Mouse (Mus musculus) midbrain, postnatal 0 days (tissue): ENCODE results near the gene Cyp2d9. TPM values are rescaled to one million over a fixed set of nuclear protein-coding genes. Genes with fewer than 3 reads are reported as not detected.
"Not testable (repeated sequence)": the region's sequence is repeated elsewhere in the genome, so short reads cannot be mapped to it uniquely, and the experiment has no call there.

Source experiments
- ATAC-seq: fragments of 200-750 bp; cut with Nextera tagmentation; 2 replicates; pipeline ENCODE4 v1.8.0; 2017; ENCODE audit warnings: moderate number of reproducible peaks, mild to moderate bottlenecking, moderate TSS enrichment, moderate library complexity; ENCODE audit not compliant: low FRiP score
- DNase-seq: peaks from one replicate; pipeline ENCODE4 v3.0.0-alpha.2; 2015; ENCODE audit warnings: low spot score
- H3K27ac ChIP-seq: fragments of 300-500 bp; sonication (generic); 2 replicates; pipeline ENCODE4 v1.5.1; 2014; ENCODE audit warnings: low read depth, mild to moderate bottlenecking, low read length, mixed read lengths
- H3K27me3 ChIP-seq: fragments of 300-500 bp; sonication (generic); 2 replicates; pipeline ENCODE4 v1.6.1; 2014; ENCODE audit warnings: low read length, control low read depth, mixed read lengths; ENCODE audit not compliant: insufficient read depth
- H3K36me3 ChIP-seq: fragments of 300-500 bp; sonication (generic); 2 replicates; pipeline ENCODE4 v1.6.1; 2014; ENCODE audit warnings: low read length, control low read depth, mixed read lengths; ENCODE audit not compliant: insufficient read depth
- H3K4me1 ChIP-seq: fragments of 300-500 bp; sonication (generic); 2 replicates; pipeline ENCODE4 v1.6.1; 2014; ENCODE audit warnings: mild to moderate bottlenecking, control low read depth, antibody characterized with exemption, low read length, mixed read lengths; ENCODE audit not compliant: insufficient read depth
- H3K4me2 ChIP-seq: fragments of 300-500 bp; sonication (generic); 2 replicates; pipeline ENCODE4 v1.6.1; 2014; ENCODE audit warnings: low read depth, mild to moderate bottlenecking, low read length, mixed read lengths; ENCODE audit not compliant: poor library complexity, severe bottlenecking
- H3K4me3 ChIP-seq: fragments of 300-500 bp; sonication (generic); 2 replicates; pipeline ENCODE4 v1.5.1; 2014; ENCODE audit warnings: low read depth, mild to moderate bottlenecking, low read length, moderate library complexity
- H3K9ac ChIP-seq: fragments of 300-500 bp; sonication (generic); replicated peaks from 2 replicates; pipeline ENCODE4 v1.6.1; 2014; ENCODE audit warnings: mild to moderate bottlenecking, low read length, moderate library complexity, mixed read lengths; ENCODE audit not compliant: poor library complexity, severe bottlenecking
- H3K9me3 ChIP-seq: fragments of 300-500 bp; sonication (generic); 2 replicates; pipeline ENCODE4 v1.6.1; 2016; ENCODE audit warnings: low read length, control low read depth
- CTCF ChIP-seq: IDR thresholded peaks from 2 replicates; pipeline ENCODE4 v1.5.1; 2016; ENCODE audit warnings: antibody characterized with exemption, mild to moderate bottlenecking
- WGBS: fragments of 180-500 bp; shearing (Covaris S2); extraction: QIAGEN DNeasy Blood & Tissue Kit; methylation state at CpG from one replicate; pipeline ENCODE4 v1.1.7; 2014; 5-methylcytosine and 5-hydroxymethylcytosine counted together
- polyA plus RNA-seq: library from polyadenylated mRNA; unstranded; fragments of >200 nt; fragmentation: Nextera tagmentation; extraction: Ambion mirVana; gene quantifications from 2 replicates; pipeline ENCODE4 v1.2.1, GENCODE M21; 2015
- total RNA-seq: library from RNA; depleted of rRNA; stranded (reverse); fragments of >200 nt; gene quantifications from 2 replicates; pipeline ENCODE4 v1.2.3, GENCODE M21; 2014

The Cyp2d9 gene
- total and polyA plus RNA-seq, 2 experiments from 2014 or later, result not detected

DNA sequence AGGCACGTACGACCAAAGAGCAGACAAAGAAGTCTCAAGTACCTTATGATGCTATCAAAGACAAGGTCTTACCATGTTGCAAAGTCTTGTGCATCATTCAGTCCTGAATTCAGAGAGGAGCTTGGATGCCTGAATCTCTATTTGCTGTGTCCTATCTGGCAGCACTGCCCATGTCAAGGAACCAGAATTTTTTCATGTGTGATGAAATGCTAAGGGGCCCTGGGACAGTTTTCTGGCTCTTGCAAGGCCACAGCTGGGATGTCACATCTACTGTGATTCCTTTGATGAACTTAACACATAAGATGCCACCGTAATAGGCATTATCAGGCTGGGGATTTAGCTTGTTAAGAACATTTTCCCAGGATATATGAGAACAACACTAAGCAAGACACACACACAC lies 1.8 kb downstream of the Cyp2d9 start:
- TF ChIP-seq CTCF, result no peak
- no peak overlapping the region for H3K4me3 ChIP-seq
- H3K36me3 ChIP-seq, result no peaks in the 10 kb centered on the region
- no peak overlapping the region for H3K9ac ChIP-seq
- H3K4me1 ChIP-seq, result no peaks in the 10 kb centered on the region
- no peak overlapping the region for H3K27ac ChIP-seq
- no peak for DNase-seq
- 91% methylated on average over 3 of the region's 3 CpGs for WGBS
- H3K9me3 ChIP-seq, result no peaks in the 10 kb centered on the region; the same call in 1 of the 2 replicates
- ATAC-seq, result no peak
- H3K27me3 ChIP-seq, result no peaks in the 10 kb centered on the region
- no peak overlapping the region for H3K4me2 ChIP-seq

DNA sequence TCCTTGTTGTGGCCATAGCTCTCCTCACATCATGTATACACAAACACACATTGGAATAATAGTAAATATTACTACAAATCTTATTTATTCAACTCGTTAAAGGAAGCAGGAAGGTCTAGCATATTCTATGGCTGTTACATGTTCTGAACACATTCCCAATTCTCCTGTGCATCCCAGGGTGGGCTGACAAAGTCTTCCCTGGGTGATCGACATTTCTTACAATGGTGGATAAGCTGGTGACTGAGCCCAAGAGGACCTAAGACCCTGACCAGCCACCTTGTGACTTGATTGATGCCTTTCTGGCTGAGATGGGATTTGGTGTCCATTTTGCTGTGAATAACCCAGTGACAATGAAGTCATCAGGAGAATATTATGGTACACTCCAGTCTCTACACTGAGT lies 2.4 kb downstream of the Cyp2d9 start:
- Histone ChIP-seq H3K9me3 (no peaks in the 10 kb centered on the region), H3K4me3 (no peak overlapping the region), H3K4me1 (no peaks in the 10 kb centered on the region), H3K36me3 (no peaks in the 10 kb centered on the region), H3K4me2 (no peak overlapping the region), H3K27me3 (no peaks in the 10 kb centered on the region), H3K9ac (no peak overlapping the region), H3K27ac (no peak overlapping the region)
- TF ChIP-seq CTCF, result no peak
- WGBS, result 90% methylated on average over 2 of the region's 2 CpGs
- no peak for DNase-seq
- ATAC-seq, result no peak

DNA sequence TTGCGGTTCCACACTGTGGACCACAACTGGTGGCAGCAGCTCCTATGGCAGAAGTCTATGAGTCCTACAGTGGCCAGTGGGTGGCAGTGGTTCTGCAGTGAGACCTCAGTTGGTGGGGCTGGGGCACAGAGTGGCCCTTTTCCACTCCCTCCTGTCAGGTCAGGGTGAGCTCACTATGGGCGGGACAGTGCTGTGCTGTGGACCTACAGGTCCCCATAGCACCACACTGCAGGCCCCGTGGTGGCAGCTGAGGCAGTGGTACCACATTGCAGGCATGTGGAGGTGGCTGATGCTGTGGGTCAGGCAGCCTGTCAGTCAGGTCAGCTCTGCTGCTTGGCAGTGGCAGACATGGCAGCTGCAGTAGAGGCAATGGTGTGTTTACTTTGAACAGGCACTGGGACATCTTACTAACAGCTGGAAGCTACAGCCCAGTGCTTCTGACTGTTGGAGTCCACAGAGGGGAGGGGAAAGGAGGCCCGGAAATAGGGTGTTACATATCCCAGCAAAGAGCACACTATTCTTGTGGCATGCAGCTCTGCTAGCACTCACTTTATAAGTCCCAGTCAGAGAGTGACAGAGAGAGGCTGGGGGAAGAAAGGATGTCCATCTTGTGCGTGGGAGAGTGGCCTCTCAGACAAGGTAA lies 4.9 kb downstream of the Cyp2d9 start:
- H3K36me3 ChIP-seq, result no peaks in the 10 kb centered on the region
- H3K9me3 ChIP-seq, result no peaks in the 10 kb centered on the region
- no peak overlapping the region for H3K27ac ChIP-seq
- H3K9ac ChIP-seq, result no peak overlapping the region
- H3K4me1 ChIP-seq, result no peaks in the 10 kb centered on the region
- DNase-seq, result no peak
- TF ChIP-seq CTCF, result no peak
- ATAC-seq, result no peak
- H3K27me3 ChIP-seq, result no peaks in the 10 kb centered on the region
- no peak overlapping the region for H3K4me2 ChIP-seq
- H3K4me3 ChIP-seq, result no peak overlapping the region
- WGBS, result 80% methylated on average over 5 of the region's 5 CpGs

DNA sequence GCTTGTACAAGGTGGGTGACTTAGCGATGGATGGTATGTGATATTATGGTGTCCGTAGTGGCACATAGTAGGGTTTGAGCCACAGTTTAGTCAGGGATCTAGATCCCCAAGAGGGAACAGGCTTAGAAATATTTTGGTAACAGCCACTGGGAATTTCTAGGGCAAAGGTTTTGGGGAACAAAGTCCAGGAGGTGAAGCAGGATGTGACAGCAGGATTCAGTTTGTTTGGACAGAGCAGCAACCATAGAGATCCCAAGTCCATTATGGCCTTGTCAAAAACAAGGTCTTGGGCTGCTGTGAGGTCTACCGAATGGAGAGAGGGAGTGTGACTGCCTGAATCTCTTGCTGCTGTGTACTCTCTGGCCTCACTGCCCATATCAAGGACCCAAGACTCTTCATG lies 10.4 kb downstream of the Cyp2d9 start:
- Histone ChIP-seq H3K27me3 (no peaks in the 10 kb centered on the region), H3K36me3 (no peaks in the 10 kb centered on the region), H3K4me3 (no peak overlapping the region), H3K4me1 (no peaks in the 10 kb centered on the region), H3K27ac (no peak overlapping the region), H3K4me2 (no peak overlapping the region), H3K9me3 (no peaks in the 10 kb centered on the region), H3K9ac (no peak overlapping the region)
- 88% methylated on average over 3 of the region's 3 CpGs for WGBS
- DNase-seq (no peak), ATAC-seq (no peak)
- TF ChIP-seq CTCF, result no peak

DNA sequence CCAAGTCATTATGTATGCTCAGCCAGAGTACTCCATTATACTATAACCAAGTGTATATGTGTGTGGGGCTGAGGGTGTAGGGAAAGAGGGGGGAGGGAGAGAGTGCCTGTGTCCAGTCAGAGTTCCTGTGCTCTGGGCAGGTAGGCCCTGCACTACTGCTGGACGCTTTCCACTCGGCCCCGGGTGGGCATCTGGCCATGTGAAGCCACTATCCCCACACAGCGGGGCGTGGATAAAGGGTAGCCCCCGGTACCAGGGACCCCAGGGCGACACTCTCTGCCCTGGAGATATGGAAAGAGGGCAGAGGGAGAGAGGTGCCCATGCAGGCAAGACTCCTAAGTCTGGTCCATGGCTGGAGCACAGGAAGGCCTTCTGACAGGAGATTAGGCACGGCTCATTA lies 12.0 kb downstream of the Cyp2d9 start:
- H3K4me2 ChIP-seq, result no peak overlapping the region
- 65% methylated on average over 8 of the region's 8 CpGs for WGBS
- ATAC-seq, result no peak
- H3K27me3 ChIP-seq, result no peaks in the 10 kb centered on the region
- TF ChIP-seq CTCF, result no peak
- H3K9ac ChIP-seq, result no peak overlapping the region
- no peaks in the 10 kb centered on the region for H3K9me3 ChIP-seq
- H3K27ac ChIP-seq, result no peak overlapping the region
- H3K4me1 ChIP-seq, result no peaks in the 10 kb centered on the region
- H3K4me3 ChIP-seq, result no peak overlapping the region
- DNase-seq, result no peak
- no peaks in the 10 kb centered on the region for H3K36me3 ChIP-seq

DNA sequence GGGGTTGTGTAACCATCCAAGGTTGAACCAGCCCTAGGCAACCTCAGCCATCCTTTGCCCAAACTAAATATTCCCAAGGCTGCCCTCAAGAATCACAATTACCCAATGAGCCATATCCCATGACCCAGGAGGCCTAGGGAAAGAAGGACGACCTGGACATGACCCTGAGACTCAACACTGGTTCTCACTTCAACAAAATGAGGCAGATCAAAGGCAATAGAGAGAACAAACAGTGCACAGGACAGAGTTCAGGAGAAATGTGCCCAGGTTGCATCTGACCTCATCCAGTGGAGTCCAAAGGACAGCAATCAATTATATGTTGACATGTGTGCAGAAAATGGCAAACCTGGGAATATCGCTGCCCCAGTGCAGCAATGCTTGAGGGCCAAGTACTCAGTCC lies 16.8 kb downstream of the Cyp2d9 start:
- not testable (repeated sequence) for H3K4me1 ChIP-seq, H3K27ac ChIP-seq, DNase-seq, H3K36me3 ChIP-seq, H3K9ac ChIP-seq, H3K27me3 ChIP-seq, H3K4me3 ChIP-seq, ATAC-seq, H3K9me3 ChIP-seq, H3K4me2 ChIP-seq
- 73% methylated on average over 2 of the region's 2 CpGs for WGBS

DNA sequence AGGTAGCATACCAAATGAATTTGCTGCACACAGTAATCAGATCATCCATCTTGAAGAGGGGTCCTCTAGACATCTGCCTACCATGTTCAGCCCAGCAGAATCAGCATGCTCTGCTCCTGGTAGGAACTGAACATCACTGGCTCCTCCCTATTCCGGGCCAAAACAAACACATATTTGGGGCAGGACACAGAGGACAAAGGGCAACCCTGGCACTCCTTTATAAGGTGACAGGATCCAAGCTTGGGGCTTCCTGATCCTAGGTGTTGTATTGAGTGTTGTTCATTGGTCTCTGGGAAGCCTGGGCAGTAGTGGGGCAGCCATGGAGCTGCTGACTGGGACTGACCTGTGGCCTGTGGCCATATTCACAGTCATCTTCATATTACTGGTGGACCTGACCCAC lies 18.9 kb downstream of the Cyp2d9 start:
- H3K9me3 ChIP-seq, H3K27me3 ChIP-seq, ATAC-seq, H3K27ac ChIP-seq, H3K9ac ChIP-seq, DNase-seq, H3K4me2 ChIP-seq, H3K36me3 ChIP-seq, H3K4me3 ChIP-seq, H3K4me1 ChIP-seq: not testable (repeated sequence)
- WGBS, result 90% methylated on average over 1 of the region's 1 CpGs

DNA sequence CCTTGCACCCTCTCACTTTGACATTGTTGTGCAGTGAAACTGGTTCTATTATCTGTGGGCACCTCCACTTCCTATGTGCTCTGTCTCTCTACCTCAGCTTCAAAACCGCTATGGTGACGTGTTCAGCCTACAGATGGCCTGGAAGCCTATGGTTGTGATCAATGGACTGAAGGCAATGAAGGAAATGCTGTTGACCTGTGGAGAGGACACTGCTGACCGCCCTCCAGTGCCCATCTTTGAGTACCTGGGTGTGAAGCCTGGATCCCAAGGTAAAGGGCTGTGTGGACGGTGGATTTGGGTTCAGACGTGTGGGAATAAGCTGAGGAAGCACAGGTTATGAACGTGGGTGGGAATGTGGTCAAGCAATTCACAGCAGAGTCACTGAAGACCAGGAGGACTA lies 20.3 kb downstream of the Cyp2d9 start:
- H3K9ac ChIP-seq, H3K27me3 ChIP-seq, H3K36me3 ChIP-seq, H3K27ac ChIP-seq, H3K4me1 ChIP-seq, ATAC-seq, H3K4me3 ChIP-seq, H3K4me2 ChIP-seq, DNase-seq, H3K9me3 ChIP-seq: not testable (repeated sequence)
- WGBS, result 88% methylated on average over 6 of the region's 6 CpGs

DNA sequence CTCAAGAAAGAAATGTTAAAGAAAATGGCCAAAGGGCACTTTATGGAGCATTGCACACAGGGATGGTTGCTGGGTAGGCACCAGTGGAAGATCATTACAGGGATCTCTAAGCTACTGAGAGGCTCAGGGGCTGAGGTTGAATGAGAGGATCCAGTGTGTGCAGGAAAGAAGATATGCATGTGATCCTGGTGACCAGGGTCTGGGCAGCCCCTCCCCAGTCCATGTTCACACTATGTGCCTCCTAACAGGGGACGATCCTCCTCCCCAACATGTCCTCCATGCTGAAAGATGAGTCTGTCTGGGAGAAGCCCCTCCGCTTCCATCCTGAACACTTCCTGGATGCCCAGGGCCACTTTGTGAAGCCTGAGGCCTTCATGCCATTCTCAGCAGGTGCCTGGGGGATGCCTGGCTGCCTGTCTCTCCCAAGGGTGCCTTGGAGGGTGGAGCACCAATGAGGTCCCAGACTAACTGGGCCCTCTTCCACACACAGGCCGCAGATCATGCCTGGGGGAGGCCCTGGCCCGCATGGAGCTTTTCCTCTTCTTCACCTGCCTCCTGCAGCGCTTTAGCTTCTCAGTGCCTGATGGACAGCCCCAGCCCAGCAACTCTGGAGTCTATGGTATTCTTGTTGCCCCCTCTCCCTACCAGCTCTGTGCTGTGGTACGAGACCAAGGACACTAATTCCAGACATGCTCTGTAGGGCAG lies 23.0 kb downstream of the Cyp2d9 start:
- ATAC-seq, H3K4me1 ChIP-seq, H3K4me3 ChIP-seq, H3K27me3 ChIP-seq, H3K27ac ChIP-seq, DNase-seq, H3K9me3 ChIP-seq, H3K36me3 ChIP-seq, H3K9ac ChIP-seq, H3K4me2 ChIP-seq: not testable (repeated sequence)
- 86% methylated on average over 6 of the region's 6 CpGs for WGBS
